Mouse (Mus musculus): ENCODE measurements around the gene Sox30. TPM values are rescaled to one million over a fixed set of nuclear protein-coding genes. Genes with fewer than 3 reads are reported as not detected.

Sox30 gene
- polyA plus RNA-seq, 1 experiment, result 0.04 TPM

DNA sequence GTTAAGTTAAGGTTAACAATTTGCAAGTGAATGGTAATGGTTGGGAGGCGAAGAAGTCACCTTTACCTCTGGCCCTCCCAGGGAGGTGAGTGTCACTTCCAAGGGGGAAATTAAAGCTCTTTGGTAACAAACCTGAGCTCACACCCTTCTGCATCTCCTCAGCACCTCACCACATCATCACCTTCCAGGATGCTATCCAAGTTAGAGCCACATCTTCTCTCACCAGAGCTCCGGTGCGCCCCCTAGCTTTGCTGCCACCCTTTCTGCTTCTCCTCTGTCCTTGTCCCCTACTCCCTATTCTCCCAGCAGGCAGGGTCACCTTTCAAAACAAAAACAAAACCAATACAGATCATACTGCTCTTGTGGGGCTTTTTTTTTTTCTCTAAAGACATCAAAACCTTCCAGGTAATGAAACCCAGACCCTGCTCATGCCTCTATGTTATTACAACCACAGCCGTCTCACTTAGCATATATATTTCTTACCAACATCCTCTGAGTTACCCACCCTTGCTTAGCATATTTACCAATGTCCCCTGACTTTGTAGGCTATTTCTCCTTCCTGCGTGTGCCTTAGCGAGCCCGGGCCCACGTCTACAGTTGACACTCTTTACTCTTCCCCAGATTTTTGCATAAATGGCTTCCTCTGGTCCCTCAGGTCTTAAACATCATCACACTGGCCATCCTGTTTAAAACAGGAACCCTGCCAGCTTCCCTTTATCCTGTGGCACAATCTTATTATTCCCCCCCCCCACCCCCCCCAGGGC, 80.0 kb downstream of the Sox30 start:
- H3K4me3 ChIP-seq (ENCODE audit: extremely low read depth, insufficient read depth, insufficient read length), result no peak overlapping the region
- H3K4me1 ChIP-seq (ENCODE audit: control insufficient read depth, insufficient read depth, insufficient read length), result peaks cover 22% of the 10 kb centered on the region; the same call in 1 of the 2 replicates
- peaks cover 9% of the 10 kb centered on the region for H3K36me3 ChIP-seq (ENCODE audit: control insufficient read depth, insufficient read depth, low read length)
- 0 out of 2 replicates have a peak overlapping the region, but pooled peaks have one; percentile 34 for H3K27ac ChIP-seq (ENCODE audit: insufficient read depth, low read length)
- H3K27me3 ChIP-seq (ENCODE audit: control insufficient read depth, insufficient read depth, low read length), result no peaks in the 10 kb centered on the region
- peak; percentile 13; the same call in 1 of the 2 replicates for TF ChIP-seq CTCF (IDR thresholded peaks at IDR 0.05; ENCODE audit: extremely low read depth, insufficient read depth, insufficient read length, insufficient replicate concordance)
- no peak for TF ChIP-seq POLR2A (IDR thresholded peaks at IDR 0.05; ENCODE audit: low read depth, low read length)
- DNase-seq (ENCODE audit: low read depth in 1 of 2, low spot score in 2 of 2), result peak in 1 of 2 experiments; percentile 41
- WGBS, result 58% methylated on average over 8 of the region's 8 CpGs

DNA sequence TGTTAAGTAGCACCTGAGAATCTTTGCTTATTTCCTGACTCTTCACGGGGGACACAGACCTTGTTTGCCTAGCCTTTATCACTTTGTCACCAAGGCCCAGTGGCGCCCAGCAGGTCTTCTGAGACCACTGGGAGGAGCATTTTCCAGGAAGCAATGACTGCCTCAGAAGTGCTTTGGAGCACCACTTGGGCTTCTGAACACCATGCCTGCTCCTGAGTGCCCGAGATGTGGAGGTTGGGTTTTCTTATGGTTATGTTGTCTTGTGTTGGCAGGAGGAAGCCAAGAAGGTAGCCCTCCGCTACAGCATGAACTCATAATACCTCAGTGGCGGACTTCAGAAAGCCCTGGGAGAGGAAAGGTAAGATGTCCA, 80.5 kb downstream of the Sox30 start:
- no peak for TF ChIP-seq POLR2A (IDR thresholded peaks at IDR 0.05; ENCODE audit: low read depth, low read length)
- no peak for TF ChIP-seq CTCF (IDR thresholded peaks at IDR 0.05; ENCODE audit: extremely low read depth, insufficient read depth, insufficient read length, insufficient replicate concordance)
- H3K4me1 ChIP-seq (ENCODE audit: control insufficient read depth, insufficient read depth, insufficient read length), result peaks cover 18% of the 10 kb centered on the region; the same call in 1 of the 2 replicates
- WGBS, result 66% methylated on average over 5 of the region's 5 CpGs
- peaks cover 11% of the 10 kb centered on the region for H3K36me3 ChIP-seq (ENCODE audit: control insufficient read depth, insufficient read depth, low read length)
- no peak for DNase-seq (ENCODE audit: low read depth in 1 of 2, low spot score in 2 of 2)
- H3K27ac ChIP-seq (ENCODE audit: insufficient read depth, low read length), result peak overlapping the region; percentile 44; the same call in 1 of the 2 replicates
- H3K4me3 ChIP-seq (ENCODE audit: extremely low read depth, insufficient read depth, insufficient read length), result no peak overlapping the region
- no peaks in the 10 kb centered on the region for H3K27me3 ChIP-seq (ENCODE audit: control insufficient read depth, insufficient read depth, low read length)

GRCm38 (mm10) chr11:46061776-46062445, 81.8 kb downstream of the Sox30 start:
- Histone ChIP-seq H3K4me3 (ENCODE audit: extremely low read depth, insufficient read depth, insufficient read length) (no peak overlapping the region), H3K36me3 (ENCODE audit: control insufficient read depth, insufficient read depth, low read length) (peaks cover 14% of the 10 kb centered on the region), H3K27me3 (ENCODE audit: control insufficient read depth, insufficient read depth, low read length) (no peaks in the 10 kb centered on the region), H3K4me1 (ENCODE audit: control insufficient read depth, insufficient read depth, insufficient read length) (peaks cover 16% of the 10 kb centered on the region; the same call in 1 of the 2 replicates), H3K27ac (ENCODE audit: insufficient read depth, low read length) (no peak overlapping the region)
- 41% methylated on average over 6 of the region's 6 CpGs for WGBS
- TF ChIP-seq CTCF (IDR thresholded peaks at IDR 0.05; ENCODE audit: extremely low read depth, insufficient read depth, insufficient read length, insufficient replicate concordance) (no peak), POLR2A (IDR thresholded peaks at IDR 0.05; ENCODE audit: low read depth, low read length) (no peak)
- no peak for DNase-seq (ENCODE audit: low read depth in 1 of 2, low spot score in 2 of 2)

DNA sequence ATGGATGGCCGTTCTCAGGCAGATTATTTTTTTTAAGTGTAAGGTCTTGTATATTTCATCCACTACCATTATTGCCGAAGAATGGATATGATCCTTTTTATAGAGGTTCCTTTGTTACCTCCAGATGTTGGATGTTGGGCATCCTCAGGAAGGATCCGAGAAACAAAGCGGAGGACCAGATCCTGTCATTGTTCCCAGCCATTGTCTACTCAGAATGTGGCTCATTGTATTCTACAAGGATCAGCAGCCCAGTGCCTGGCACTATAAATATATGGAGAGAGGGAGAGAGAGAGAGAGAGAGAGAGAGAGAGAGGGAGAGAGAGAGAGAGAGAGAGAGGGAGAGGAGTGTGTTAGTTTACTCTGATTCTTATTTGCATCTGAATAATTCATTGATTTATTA, 82.5 kb downstream of the Sox30 start:
- Histone ChIP-seq H3K4me3 (ENCODE audit: extremely low read depth, insufficient read depth, insufficient read length) (no peak overlapping the region), H3K27ac (ENCODE audit: insufficient read depth, low read length) (no peak overlapping the region), H3K4me1 (ENCODE audit: control insufficient read depth, insufficient read depth, insufficient read length) (peaks cover 16% of the 10 kb centered on the region; the same call in 1 of the 2 replicates), H3K36me3 (ENCODE audit: control insufficient read depth, insufficient read depth, low read length) (peaks cover 14% of the 10 kb centered on the region), H3K27me3 (ENCODE audit: control insufficient read depth, insufficient read depth, low read length) (no peaks in the 10 kb centered on the region)
- no peak for DNase-seq (ENCODE audit: low read depth in 1 of 2, low spot score in 2 of 2)
- WGBS, result 63% methylated on average over 4 of the region's 4 CpGs
- no peak for TF ChIP-seq POLR2A (IDR thresholded peaks at IDR 0.05; ENCODE audit: low read depth, low read length)
- no peak for TF ChIP-seq CTCF (IDR thresholded peaks at IDR 0.05; ENCODE audit: extremely low read depth, insufficient read depth, insufficient read length, insufficient replicate concordance)

DNA sequence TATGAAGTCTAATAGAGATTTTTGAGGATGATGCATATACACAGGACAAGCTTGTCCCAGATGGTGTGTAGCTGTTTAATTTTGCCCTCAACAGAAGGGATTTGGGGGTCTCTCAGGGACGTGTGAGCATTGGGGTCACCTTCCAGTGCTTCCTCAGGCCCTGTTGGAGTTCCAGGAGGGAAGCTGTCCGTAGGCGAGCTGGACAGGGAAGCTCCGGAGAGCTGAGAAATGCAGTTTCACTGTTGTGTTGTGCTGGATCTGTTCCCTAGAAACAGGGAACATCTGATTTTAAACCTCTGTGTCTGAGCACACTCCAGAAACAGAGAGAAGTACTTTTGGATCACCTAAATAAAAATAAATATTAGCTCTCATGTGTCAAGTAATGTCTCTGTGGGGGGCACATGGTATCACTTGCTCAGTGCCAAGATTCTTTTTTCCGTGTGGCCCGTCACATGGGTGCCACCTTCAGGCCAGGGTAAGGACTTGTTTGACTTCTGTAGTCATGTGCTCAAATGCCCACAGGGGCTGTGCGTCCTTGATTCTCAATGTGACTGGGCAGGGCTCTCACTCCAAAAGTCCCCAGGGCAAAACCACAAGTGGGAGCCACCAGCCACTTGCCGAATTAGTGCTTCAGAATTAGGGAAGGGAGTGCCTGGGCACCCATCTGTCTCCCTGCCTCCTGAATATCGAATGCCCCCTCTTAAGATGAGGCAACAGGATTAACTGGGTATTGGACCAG, 83.1 kb downstream of the Sox30 start:
- no peak overlapping the region for H3K4me3 ChIP-seq (ENCODE audit: extremely low read depth, insufficient read depth, insufficient read length)
- peaks cover 14% of the 10 kb centered on the region for H3K36me3 ChIP-seq (ENCODE audit: control insufficient read depth, insufficient read depth, low read length)
- H3K27me3 ChIP-seq (ENCODE audit: control insufficient read depth, insufficient read depth, low read length), result no peaks in the 10 kb centered on the region
- H3K4me1 ChIP-seq (ENCODE audit: control insufficient read depth, insufficient read depth, insufficient read length), result peaks cover 14% of the 10 kb centered on the region; the same call in 1 of the 2 replicates
- no peak for TF ChIP-seq POLR2A (IDR thresholded peaks at IDR 0.05; ENCODE audit: low read depth, low read length)
- TF ChIP-seq CTCF (IDR thresholded peaks at IDR 0.05; ENCODE audit: extremely low read depth, insufficient read depth, insufficient read length, insufficient replicate concordance), result peak; percentile 24; the same call in 1 of the 2 replicates
- peak overlapping the region; percentile 23 for H3K27ac ChIP-seq (ENCODE audit: insufficient read depth, low read length)
- 47% methylated on average over 9 of the region's 9 CpGs for WGBS
- DNase-seq (ENCODE audit: low read depth in 1 of 2, low spot score in 2 of 2), result peak in 1 of 2 experiments; percentile 47

- no peak overlapping the region for H3K4me3 ChIP-seq (ENCODE audit: extremely low read depth, insufficient read depth, insufficient read length)
- no peak for TF ChIP-seq POLR2A (IDR thresholded peaks at IDR 0.05; ENCODE audit: low read depth, low read length)
- no peak for TF ChIP-seq CTCF (IDR thresholded peaks at IDR 0.05; ENCODE audit: extremely low read depth, insufficient read depth, insufficient read length, insufficient replicate concordance)
- no peak for DNase-seq (ENCODE audit: low read depth in 1 of 2, low spot score in 2 of 2)
- WGBS, result 67% methylated on average over 8 of the region's 8 CpGs
- H3K36me3 ChIP-seq (ENCODE audit: control insufficient read depth, insufficient read depth, low read length), result peaks cover 14% of the 10 kb centered on the region
- peaks cover 25% of the 10 kb centered on the region for H3K4me1 ChIP-seq (ENCODE audit: control insufficient read depth, insufficient read depth, insufficient read length)
- no peaks in the 10 kb centered on the region for H3K27me3 ChIP-seq (ENCODE audit: control insufficient read depth, insufficient read depth, low read length)
- 0 out of 2 replicates have a peak overlapping the region, but pooled peaks have one; percentile 13 for H3K27ac ChIP-seq (ENCODE audit: insufficient read depth, low read length)
These were observed 84.7 kb downstream of the Sox30 start for GRCm38 (mm10) chr11:46064767-46065166.

Measured in spleen, adult 2 months (tissue).